Mouse (Mus musculus) heart, embryonic 14.5 days (tissue): ENCODE results near the gene Sds. TPM values are rescaled to one million over a fixed set of nuclear protein-coding genes. Genes with fewer than 3 reads are reported as not detected.
A peak's percentile ranks its signal among the peaks of the same experiment; 100 is the strongest.

Experiments
- ATAC-seq: fragments of 200-750 bp; cut with Nextera tagmentation; 2 replicates; pipeline ENCODE4 v1.8.0; 2017; ENCODE audit warnings: low read depth, moderate TSS enrichment; ENCODE audit not compliant: insufficient number of reproducible peaks, insufficient read depth, low FRiP score
- H3K27ac ChIP-seq, 2 experiments: fragments of 200-500 bp in 1 of 2; fragments of 300-500 bp in 1 of 2; sonication (generic) in 1 of 2; replicated peaks in 1 of 2; 2 replicates each; pipeline ENCODE4 v1.5.1; 2012 to 2014; ENCODE audit warnings: low read depth in 2 of 2, low read length in 2 of 2, control low read depth in 1 of 2, mild to moderate bottlenecking in 1 of 2, mixed read lengths in 1 of 2; ENCODE audit not compliant: control insufficient read depth in 1 of 2, insufficient read depth in 1 of 2
- H3K27me3 ChIP-seq: fragments of 300-500 bp; sonication (generic); 2 replicates; pipeline ENCODE4 v1.6.1; 2014; ENCODE audit warnings: mild to moderate bottlenecking, low read length, control low read depth; ENCODE audit not compliant: control insufficient read depth, insufficient read depth
- H3K36me3 ChIP-seq: fragments of 300-500 bp; sonication (generic); 2 replicates; pipeline ENCODE4 v1.6.1; 2014; ENCODE audit warnings: mild to moderate bottlenecking, control low read depth, low read length, mixed read lengths; ENCODE audit not compliant: control insufficient read depth, insufficient read depth
- H3K4me1 ChIP-seq, 2 experiments: fragments of 200-500 bp in 1 of 2; fragments of 300-500 bp in 1 of 2; sonication (generic) in 1 of 2; 2 replicates each; pipeline ENCODE4 v1.6.1; 2012 to 2014; ENCODE audit warnings: low read length in 2 of 2, control low read depth in 1 of 2, mixed read lengths in 1 of 2; ENCODE audit not compliant: control insufficient read depth in 2 of 2, insufficient read depth in 2 of 2
- H3K4me2 ChIP-seq: fragments of 300-500 bp; sonication (generic); 2 replicates; pipeline ENCODE4 v1.6.1; 2014; ENCODE audit warnings: mild to moderate bottlenecking, low read length
- H3K4me3 ChIP-seq, 2 experiments: fragments of 200-500 bp in 1 of 2; fragments of 300-500 bp in 1 of 2; sonication (generic) in 1 of 2; 2 replicates each; pipeline ENCODE4 v1.5.1; 2012 to 2014; ENCODE audit warnings: low read length in 2 of 2, mild to moderate bottlenecking in 2 of 2, control low read depth in 1 of 2, low read depth in 1 of 2, moderate library complexity in 1 of 2; ENCODE audit not compliant: control insufficient read depth in 1 of 2, insufficient read depth in 1 of 2
- H3K9ac ChIP-seq: fragments of 300-500 bp; sonication (generic); 2 replicates; pipeline ENCODE4 v1.6.1; 2014; ENCODE audit warnings: mild to moderate bottlenecking, low read length
- H3K9me3 ChIP-seq: fragments of 300-500 bp; sonication (generic); 2 replicates; pipeline ENCODE4 v1.6.1; 2016; ENCODE audit warnings: low read length, control low read depth; ENCODE audit not compliant: control insufficient read depth
- WGBS: fragments of 180-500 bp; shearing (Covaris S2); extraction: QIAGEN DNeasy Blood & Tissue Kit; methylation state at CpG from one replicate; pipeline ENCODE4 v1.1.7; 2014; 5-methylcytosine and 5-hydroxymethylcytosine counted together
- polyA plus RNA-seq: library from polyadenylated mRNA; unstranded; fragments of >200 nt; fragmentation: Nextera tagmentation; extraction: Ambion mirVana; gene quantifications from 2 replicates; pipeline ENCODE4 v1.2.1, GENCODE M21; 2014

Gene Sds
- polyA plus RNA-seq, 1 experiment from 2014 or later = not detected

- Histone ChIP-seq H3K27me3 (no peaks in the 10 kb centered on the region), H3K4me2 (no peak overlapping the region), H3K27ac (no peak overlapping the region), H3K9me3 (no peaks in the 10 kb centered on the region; the same call in 1 of the 2 replicates), H3K9ac (no peak overlapping the region), H3K4me1 (peaks cover 6 to 25% of the 10 kb centered on the region in 2 experiments), H3K4me3 (no peak overlapping the region), H3K36me3 (no peaks in the 10 kb centered on the region)
- ATAC-seq = no peak
- WGBS = 68% methylated on average over 4 of the region's 4 CpGs
Measured at GRCm38 (mm10) chr5:120507311-120507710, 31.0 kb downstream of the Sds start.

- peaks cover 12 to 35% of the 10 kb centered on the region in 2 experiments; a peak in 3 of 4 replicates for H3K4me1 ChIP-seq
- no peaks in the 10 kb centered on the region for H3K36me3 ChIP-seq
- H3K27ac ChIP-seq = no peak within 1 kb of the TSS
- peak; percentile 88 for ATAC-seq
- H3K4me2 ChIP-seq = peak within 1 kb of the TSS; percentile 82
- H3K27me3 ChIP-seq = no peaks in the 10 kb centered on the region
- WGBS = 2% methylated on average over 36 of the region's 36 CpGs
- no peaks in the 10 kb centered on the region; the same call in 1 of the 2 replicates for H3K9me3 ChIP-seq
- H3K4me3 ChIP-seq = peak within 1 kb of the TSS; percentile 57 to 79
- peak within 1 kb of the TSS; percentile 70 for H3K9ac ChIP-seq
Measured at GRCm38 (mm10) chr5:120510982-120511642, 34.8 kb downstream of the Sds start, which contains the start of gene Slc8b1. TSS of gene Slc8b1 (plus strand) at chr5:120511168.

GRCm38 (mm10) chr5:120511643-120512220 is 35.4 kb downstream of the Sds start:
- Histone ChIP-seq H3K4me2 (peak overlapping the region; percentile 82), H3K4me1 (peaks cover 17 to 36% of the 10 kb centered on the region in 2 experiments; a peak in 3 of 4 replicates)

GRCm38 (mm10) chr5:120512911-120513555 is 36.7 kb downstream of the Sds start:
- Histone ChIP-seq H3K4me2 (no peak overlapping the region), H3K27ac (no peak overlapping the region), H3K36me3 (no peaks in the 10 kb centered on the region), H3K4me1 (peaks cover 21 to 33% of the 10 kb centered on the region in 2 experiments), H3K9me3 (no peaks in the 10 kb centered on the region; the same call in 1 of the 2 replicates), H3K9ac (no peak overlapping the region), H3K27me3 (no peaks in the 10 kb centered on the region), H3K4me3 (no peak overlapping the region)
- 55% methylated on average over 15 of the region's 15 CpGs for WGBS
- ATAC-seq = no peak

More at GRCm38 (mm10) chr5:120511643-120512220, 35.4 kb downstream of the Sds start:
- Histone ChIP-seq H3K27me3 (no peaks in the 10 kb centered on the region), H3K36me3 (no peaks in the 10 kb centered on the region), H3K9ac (peak overlapping the region; percentile 70), H3K4me3 (peak overlapping the region; percentile 57 to 79), H3K9me3 (no peaks in the 10 kb centered on the region; the same call in 1 of the 2 replicates), H3K27ac (no peak overlapping the region)
- ATAC-seq = no peak
- 29% methylated on average over 14 of the region's 14 CpGs for WGBS

GRCm38 (mm10) chr5:120514031-120514677 is 37.8 kb downstream of the Sds start:
- 91% methylated on average over 9 of the region's 9 CpGs for WGBS
- H3K9me3 ChIP-seq = no peaks in the 10 kb centered on the region; the same call in 1 of the 2 replicates
- no peak for ATAC-seq

GRCm38 (mm10) chr5:120514754-120515153 is 38.4 kb downstream of the Sds start:
- WGBS = 15% methylated on average over 4 of the region's 4 CpGs
- H3K9ac ChIP-seq = no peak overlapping the region
- H3K4me3 ChIP-seq = no peak overlapping the region
- no peak for ATAC-seq
- H3K9me3 ChIP-seq = no peaks in the 10 kb centered on the region
- H3K36me3 ChIP-seq = no peaks in the 10 kb centered on the region
- H3K27me3 ChIP-seq = no peaks in the 10 kb centered on the region
- H3K27ac ChIP-seq = no peak overlapping the region
- no peak overlapping the region for H3K4me2 ChIP-seq
- peaks cover 21 to 33% of the 10 kb centered on the region in 2 experiments for H3K4me1 ChIP-seq

More at GRCm38 (mm10) chr5:120514031-120514677, 37.8 kb downstream of the Sds start:
- Histone ChIP-seq H3K4me3 (no peak overlapping the region), H3K4me1 (peaks cover 21 to 33% of the 10 kb centered on the region in 2 experiments), H3K27ac (no peak overlapping the region), H3K36me3 (no peaks in the 10 kb centered on the region), H3K27me3 (no peaks in the 10 kb centered on the region), H3K4me2 (no peak overlapping the region), H3K9ac (no peak overlapping the region)

- Histone ChIP-seq H3K9ac (no peak overlapping the region), H3K27me3 (no peaks in the 10 kb centered on the region), H3K27ac (no peak overlapping the region), H3K4me2 (no peak overlapping the region), H3K4me3 (no peak overlapping the region), H3K9me3 (no peaks in the 10 kb centered on the region), H3K36me3 (no peaks in the 10 kb centered on the region), H3K4me1 (peaks cover 21 to 32% of the 10 kb centered on the region in 2 experiments)
- 66% methylated on average over 7 of the region's 7 CpGs for WGBS
- no peak for ATAC-seq
Measured at GRCm38 (mm10) chr5:120515451-120515850, 39.1 kb downstream of the Sds start.
